Comparison of ENCODE assay signal across 12 mouse cellular contexts in the genomic region with DNA sequence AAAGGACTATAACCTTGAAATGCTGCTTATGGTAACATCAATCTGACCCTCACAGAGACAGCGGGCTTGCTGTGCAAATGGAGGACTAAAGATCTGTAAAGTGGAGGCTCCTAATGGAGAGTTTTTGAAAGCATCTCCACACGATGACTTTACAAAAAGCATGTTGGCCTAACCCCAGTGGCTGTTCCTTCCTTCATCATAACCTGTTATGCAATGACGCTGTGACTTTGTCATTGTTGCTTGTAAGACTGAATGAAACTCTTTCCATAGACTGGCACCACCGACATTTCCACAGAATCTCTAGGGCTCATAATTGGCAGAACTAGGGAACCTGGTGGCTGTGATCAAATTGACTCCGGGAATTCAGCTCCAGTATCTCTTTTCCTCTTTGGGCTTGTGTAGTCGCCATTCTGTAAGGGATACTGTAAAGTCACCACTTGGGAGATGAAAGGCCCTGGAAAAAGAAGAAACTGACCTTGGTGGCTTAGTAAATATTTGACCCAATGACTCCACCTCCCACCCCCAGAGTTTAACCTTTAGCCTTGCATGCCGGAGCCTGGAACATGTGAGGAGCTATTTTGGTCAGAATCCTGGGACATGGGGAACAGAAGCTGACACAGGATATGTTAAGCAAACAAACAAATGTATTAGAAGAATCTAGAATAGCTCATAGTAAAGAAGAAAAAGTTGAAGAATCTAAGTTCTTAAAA. TPM values are rescaled to one million over a fixed set of nuclear protein-coding genes. Genes with fewer than 3 reads are reported as not detected.
DNase-seq lines count a peak whose midpoint lies in the region; ATAC-seq lines count a peak whose summit lies in the region.
"Had no signal": no experiment of that assay in that cellular context is flagged by ENCODE, and none has a peak within 500 bp of the region (broad histone marks: within the 10 kb centered on the region; RNA-seq: fewer than 3 reads in every experiment).

No protein-coding gene starts in this region.

- WGBS in hindbrain, embryonic 10.5 days: 72% methylated on average over 7 of the region's 7 CpGs
- WGBS in hindbrain, embryonic 16.5 days: 85% methylated on average over 7 of the region's 7 CpGs

- 0 out of 2 replicates have a peak, but pooled peaks cover 13% of the 10 kb centered on the region for H3K27me3 ChIP-seq in hindbrain, embryonic 10.5 days (ENCODE audit: insufficient read depth, poor library complexity, severe bottlenecking)
- no peaks in the 10 kb centered on the region for H3K27me3 ChIP-seq in hindbrain, embryonic 16.5 days (replicated peaks; ENCODE audit: control insufficient read depth, insufficient read depth, low read length)
- H3K27me3 ChIP-seq: Patski had no signal

- no peak overlapping the region for H3K4me2 ChIP-seq in hindbrain, embryonic 16.5 days (ENCODE audit: low read length)

- H3K9ac ChIP-seq in hindbrain, embryonic 16.5 days (ENCODE audit: low read depth, low read length): no peak overlapping the region

- no peak for ATAC-seq in hindbrain, embryonic 16.5 days
- peak; percentile 66 for ATAC-seq in granulocyte monocyte progenitor cell, adult 5-6 weeks (replicated peaks; ENCODE audit: poor library complexity, severe bottlenecking)
- ATAC-seq in megakaryocyte, adult 5-6 weeks (ENCODE audit: poor library complexity, severe bottlenecking): peak; percentile 90
- ATAC-seq in erythroblast, adult 5-6 weeks (replicated peaks; ENCODE audit: low FRiP score, poor library complexity, severe bottlenecking): no peak
- ATAC-seq: Patski had no signal

- H3K36me3 ChIP-seq in hindbrain, embryonic 10.5 days: no peaks in the 10 kb centered on the region
- no peaks in the 10 kb centered on the region for H3K36me3 ChIP-seq in hindbrain, embryonic 16.5 days (ENCODE audit: control insufficient read depth, insufficient read depth, low read length)

- H3K4me1 ChIP-seq in hindbrain, embryonic 10.5 days (replicated peaks): peaks cover 25% of the 10 kb centered on the region
- peaks cover 8% of the 10 kb centered on the region for H3K4me1 ChIP-seq in hindbrain, embryonic 16.5 days (ENCODE audit: control insufficient read depth, insufficient read depth, low read depth, low read length)

- H3K27ac ChIP-seq in hindbrain, embryonic 10.5 days: no peak overlapping the region
- H3K27ac ChIP-seq in hindbrain, embryonic 16.5 days (ENCODE audit: low read depth, low read length): no peak overlapping the region

- peak; percentile 29 for DNase-seq in hindbrain, embryonic 10.5 days (ENCODE audit: low spot score)
- DNase-seq in kidney, postnatal 14 days: peak; percentile 86
- no peak for DNase-seq in cerebellum, postnatal 4 days (ENCODE audit: low spot score in 2 of 2)
- DNase-seq in spleen, postnatal 4 days (ENCODE audit: low spot score in 2 of 2): no peak
- DNase-seq: cerebellum, postnatal 25 days; gastrocnemius, postnatal 10 days had no signal

- no peaks in the 10 kb centered on the region for H3K9me3 ChIP-seq in hindbrain, embryonic 10.5 days
- no peaks in the 10 kb centered on the region for H3K9me3 ChIP-seq in hindbrain, embryonic 16.5 days (ENCODE audit: control insufficient read depth, low read length)

- no peak overlapping the region for H3K4me3 ChIP-seq in hindbrain, embryonic 10.5 days
- no peak overlapping the region for H3K4me3 ChIP-seq in hindbrain, embryonic 16.5 days (ENCODE audit: low read length)
- H3K4me3 ChIP-seq: megakaryocyte, embryonic 14.5 days had no signal

RNA-seq across cellular contexts. Expression of a gene that starts 30.4 kb away (rescaled TPM):
- 38.2 and 63.0 TPM in 2 replicates for polyA plus RNA-seq in hindbrain, embryonic 10.5 days (2016; fragmentation: Nextera tagmentation; extraction: Ambion mirVana)
- 35.2 and 37.0 TPM in 2 replicates for polyA plus RNA-seq in hindbrain, embryonic 16.5 days (2015; fragmentation: Nextera tagmentation; extraction: Ambion mirVana)
- total RNA-seq in granulocyte monocyte progenitor cell, adult 5-6 weeks (2014; fragmentation: Nextera tagmentation): 11.6 and 12.2 TPM in 2 replicates
- 20.0 and 26.9 TPM in 2 replicates for total RNA-seq in granulocyte monocyte progenitor cell, adult 5-6 weeks (2017)
- 47.6 and 51.1 TPM in 2 replicates for total RNA-seq in megakaryocyte, adult 5-6 weeks (2015)
- 43.1 and 48.9 TPM in 2 replicates for total RNA-seq in megakaryocyte, adult 5-6 weeks (2017)
- 9.4 and 15.6 TPM in 2 replicates for total RNA-seq in erythroblast, adult 5-6 weeks (2015; ENCODE audit: low replicate concordance)
- 7.9 and 13.7 TPM in 2 replicates for total RNA-seq in erythroblast, adult 5-6 weeks (2017; ENCODE audit: low replicate concordance)

Comparison
In these comparisons a context has a peak if more than half of its experiments do, and no peak if none do; other contexts are left out.
1. DNase-seq: peak in hindbrain, embryonic 10.5 days (single experiment) and kidney, postnatal 14 days (single experiment); none in cerebellum, postnatal 4 days (0 of 2) and spleen, postnatal 4 days (0 of 2).
2. ATAC-seq: peak in granulocyte monocyte progenitor cell, adult 5-6 weeks (single experiment) and megakaryocyte, adult 5-6 weeks (single experiment); none in hindbrain, embryonic 16.5 days (single experiment) and erythroblast, adult 5-6 weeks (single experiment).